Mouse (Mus musculus) stomach, embryonic 16.5 days (tissue): Measurements from ENCODE around the gene Ptpdc1. TPM values are rescaled to one million over a fixed set of nuclear protein-coding genes. Genes with fewer than 3 reads are reported as not detected.
A peak's percentile ranks its signal among the peaks of the same experiment; 100 is the strongest.

Experiments
- ATAC-seq: fragments of 200-750 bp; cut with Nextera tagmentation; 2 replicates; pipeline ENCODE4 v1.8.0; 2017; ENCODE audit warnings: moderate number of reproducible peaks, moderate TSS enrichment; ENCODE audit not compliant: insufficient read depth, low FRiP score
- H3K27ac ChIP-seq: fragments of 300-500 bp; sonication (generic); 2 replicates; pipeline ENCODE4 v1.5.1; 2014; ENCODE audit warnings: low read length
- H3K27me3 ChIP-seq: fragments of 300-500 bp; sonication (generic); 2 replicates; pipeline ENCODE4 v1.6.1; 2014; ENCODE audit warnings: low read length, control low read depth, mixed read lengths; ENCODE audit not compliant: control insufficient read depth, insufficient read depth
- H3K36me3 ChIP-seq: fragments of 300-500 bp; sonication (generic); 2 replicates; pipeline ENCODE4 v1.6.1; 2014; ENCODE audit warnings: low read length; ENCODE audit not compliant: control insufficient read depth, insufficient read depth
- H3K4me1 ChIP-seq: fragments of 300-500 bp; sonication (generic); 2 replicates; pipeline ENCODE4 v1.6.1; 2014; ENCODE audit warnings: low read length, control low read depth, mixed read lengths; ENCODE audit not compliant: control insufficient read depth, insufficient read depth
- H3K4me2 ChIP-seq: fragments of 300-500 bp; sonication (generic); 2 replicates; pipeline ENCODE4 v1.6.1; 2014; ENCODE audit warnings: low read depth, low read length, mixed read lengths
- H3K4me3 ChIP-seq: fragments of 300-500 bp; sonication (generic); replicated peaks from 2 replicates; pipeline ENCODE4 v1.5.1; 2014; ENCODE audit warnings: mild to moderate bottlenecking, low read length
- H3K9ac ChIP-seq: fragments of 300-500 bp; sonication (generic); 2 replicates; pipeline ENCODE4 v1.6.1; 2014; ENCODE audit warnings: low read length
- H3K9me3 ChIP-seq: fragments of 300-500 bp; sonication (generic); replicated peaks from 2 replicates; pipeline ENCODE4 v1.6.1; 2016; ENCODE audit warnings: low read length, control low read depth; ENCODE audit not compliant: control insufficient read depth
- WGBS: fragments of 180-500 bp; shearing (Covaris S2); extraction: QIAGEN DNeasy Blood & Tissue Kit; methylation state at CpG from one replicate; pipeline ENCODE4 v1.1.7; 2014; 5-methylcytosine and 5-hydroxymethylcytosine counted together
- polyA plus RNA-seq: library from polyadenylated mRNA; unstranded; fragments of >200 nt; fragmentation: Nextera tagmentation; extraction: Ambion mirVana; gene quantifications from 2 replicates; pipeline ENCODE4 v1.2.1, GENCODE M21; 2015

Gene Ptpdc1
- polyA plus RNA-seq, 1 experiment from 2014 or later: 9.3 TPM

GRCm38 (mm10) chr13:48658588-48659253 is 33.3 kb upstream of the Ptpdc1 start:
- H3K4me1 ChIP-seq: peaks cover 21% of the 10 kb centered on the region; the same call in 1 of the 2 replicates
- peak overlapping the region; percentile 88 for H3K27ac ChIP-seq

GRCm38 (mm10) chr13:48657791-48658190 is 32.3 kb upstream of the Ptpdc1 start:
- Histone ChIP-seq H3K9me3 (no peaks in the 10 kb centered on the region), H3K36me3 (no peaks in the 10 kb centered on the region), H3K4me2 (peak overlapping the region; percentile 63), H3K4me1 (peaks cover 17% of the 10 kb centered on the region; the same call in 1 of the 2 replicates), H3K9ac (peak overlapping the region; percentile 71), H3K4me3 (peak overlapping the region; percentile 71; the same call in 1 of the 2 replicates), H3K27ac (peak overlapping the region; percentile 34; the same call in 1 of the 2 replicates), H3K27me3 (peaks cover 39% of the 10 kb centered on the region)
- 9% methylated on average over 9 of the region's 9 CpGs for WGBS
- no peak for ATAC-seq

More at GRCm38 (mm10) chr13:48658588-48659253, 33.3 kb upstream of the Ptpdc1 start:
- H3K9me3 ChIP-seq: no peaks in the 10 kb centered on the region
- peak overlapping the region; percentile 71 for H3K4me3 ChIP-seq
- 2% methylated on average over 33 of the region's 33 CpGs for whole genome bisulfite sequencing
- peak overlapping the region; percentile 71 for H3K9ac ChIP-seq
- no peak for ATAC-seq
- no peaks in the 10 kb centered on the region for H3K36me3 ChIP-seq
- peaks cover 47% of the 10 kb centered on the region for H3K27me3 ChIP-seq
- H3K4me2 ChIP-seq: peak overlapping the region; percentile 63

GRCm38 (mm10) chr13:48655637-48656036 is 30.2 kb upstream of the Ptpdc1 start:
- H3K9me3 ChIP-seq: no peaks in the 10 kb centered on the region
- H3K27me3 ChIP-seq: peaks cover 23% of the 10 kb centered on the region; the same call in 1 of the 2 replicates
- peak overlapping the region; percentile 67; the same call in 1 of the 2 replicates for H3K27ac ChIP-seq
- no peak overlapping the region for H3K9ac ChIP-seq
- ATAC-seq: peak; percentile 38; the same call in 1 of the 2 replicates
- no peak overlapping the region for H3K4me2 ChIP-seq
- 0% methylated on average over 8 of the region's 8 CpGs for WGBS
- H3K4me1 ChIP-seq: peaks cover 17% of the 10 kb centered on the region; the same call in 1 of the 2 replicates
- H3K36me3 ChIP-seq: no peaks in the 10 kb centered on the region
- no peak overlapping the region for H3K4me3 ChIP-seq

GRCm38 (mm10) chr13:48653788-48654770 is 28.6 kb upstream of the Ptpdc1 start:
- Histone ChIP-seq H3K9ac (no peak overlapping the region), H3K4me2 (no peak overlapping the region), H3K9me3 (no peaks in the 10 kb centered on the region), H3K27me3 (0 out of 2 replicates have a peak, but pooled peaks cover 17% of the 10 kb centered on the region), H3K4me3 (no peak overlapping the region), H3K36me3 (no peaks in the 10 kb centered on the region), H3K27ac (no peak overlapping the region), H3K4me1 (peaks cover 11% of the 10 kb centered on the region; the same call in 1 of the 2 replicates)
- 11% methylated on average over 14 of the region's 14 CpGs for WGBS
- no peak for ATAC-seq

- WGBS: 59% methylated on average over 6 of the region's 6 CpGs
These were observed 25.9 kb upstream of the Ptpdc1 start for GRCm38 (mm10) chr13:48651132-48652065.

GRCm38 (mm10) chr13:48650615-48651014 is 25.2 kb upstream of the Ptpdc1 start:
- H3K9me3 ChIP-seq: no peaks in the 10 kb centered on the region
- no peak overlapping the region for H3K4me2 ChIP-seq
- WGBS: 0% methylated on average over 1 of the region's 1 CpGs
- 0 out of 2 replicates have a peak, but pooled peaks cover 3% of the 10 kb centered on the region for H3K27me3 ChIP-seq
- 0 out of 2 replicates have a peak, but pooled peaks cover 2% of the 10 kb centered on the region for H3K4me1 ChIP-seq
- no peak for ATAC-seq
- H3K4me3 ChIP-seq: no peak overlapping the region
- H3K36me3 ChIP-seq: no peaks in the 10 kb centered on the region
- no peak overlapping the region for H3K27ac ChIP-seq
- no peak overlapping the region for H3K9ac ChIP-seq

More at GRCm38 (mm10) chr13:48651132-48652065, 25.9 kb upstream of the Ptpdc1 start:
- H3K4me1 ChIP-seq: 0 out of 2 replicates have a peak, but pooled peaks cover 2% of the 10 kb centered on the region
- H3K27ac ChIP-seq: no peak overlapping the region
- H3K9ac ChIP-seq: no peak overlapping the region
- no peaks in the 10 kb centered on the region for H3K9me3 ChIP-seq
- no peaks in the 10 kb centered on the region for H3K36me3 ChIP-seq
- H3K4me2 ChIP-seq: no peak overlapping the region
- 0 out of 2 replicates have a peak, but pooled peaks cover 7% of the 10 kb centered on the region for H3K27me3 ChIP-seq
- no peak for ATAC-seq
- no peak overlapping the region for H3K4me3 ChIP-seq

- H3K36me3 ChIP-seq: no peaks in the 10 kb centered on the region
- whole genome bisulfite sequencing: 88% methylated on average over 4 of the region's 4 CpGs
- no peak overlapping the region for H3K9ac ChIP-seq
- no peaks in the 10 kb centered on the region for H3K9me3 ChIP-seq
- no peak for ATAC-seq
- 0 out of 2 replicates have a peak, but pooled peaks cover 1% of the 10 kb centered on the region for H3K4me1 ChIP-seq
- no peak overlapping the region for H3K27ac ChIP-seq
- 0 out of 2 replicates have a peak, but pooled peaks cover 2% of the 10 kb centered on the region for H3K27me3 ChIP-seq
- no peak overlapping the region for H3K4me2 ChIP-seq
- H3K4me3 ChIP-seq: no peak overlapping the region
These were observed 21.2 kb upstream of the Ptpdc1 start for GRCm38 (mm10) chr13:48646696-48647095.

- H3K27me3 ChIP-seq: no peaks in the 10 kb centered on the region
- no peak for ATAC-seq
- 86% methylated on average over 3 of the region's 3 CpGs for WGBS
- H3K4me3 ChIP-seq: no peak overlapping the region
- no peak overlapping the region for H3K9ac ChIP-seq
- H3K36me3 ChIP-seq: no peaks in the 10 kb centered on the region
- no peaks in the 10 kb centered on the region for H3K9me3 ChIP-seq
- H3K4me2 ChIP-seq: no peak overlapping the region
- H3K4me1 ChIP-seq: no peaks in the 10 kb centered on the region
- no peak overlapping the region for H3K27ac ChIP-seq
These were observed 18.5 kb upstream of the Ptpdc1 start for GRCm38 (mm10) chr13:48643991-48644390.
